Mouse (Mus musculus) neural tube, embryonic 11.5 days (tissue): Measurements from ENCODE around the gene Gm26920. TPM values are rescaled to one million over a fixed set of nuclear protein-coding genes. Genes with fewer than 3 reads are reported as not detected.
A peak's percentile ranks its signal among the peaks of the same experiment; 100 is the strongest.

ENCODE experiments used
- ATAC-seq: fragments of 200-750 bp; cut with Nextera tagmentation; 2 replicates; pipeline ENCODE4 v1.8.0; 2017; ENCODE audit warnings: moderate number of reproducible peaks, mild to moderate bottlenecking, moderate TSS enrichment, moderate library complexity; ENCODE audit not compliant: insufficient read depth, low FRiP score, low TSS enrichment
- DNase-seq: peaks from one replicate; pipeline ENCODE4 v3.0.0-alpha.2; 2015; ENCODE audit warnings: low spot score
- H3K27ac ChIP-seq: fragments of 300-500 bp; sonication (generic); 2 replicates; pipeline ENCODE4 v1.5.1; 2014; ENCODE audit warnings: low read depth, mild to moderate bottlenecking, low read length
- H3K27me3 ChIP-seq: fragments of 300-500 bp; sonication (generic); 2 replicates; pipeline ENCODE4 v1.6.1; 2014; ENCODE audit warnings: mild to moderate bottlenecking, low read length, mixed read lengths; ENCODE audit not compliant: control insufficient read depth, insufficient read depth
- H3K36me3 ChIP-seq: fragments of 300-500 bp; sonication (generic); 2 replicates; pipeline ENCODE4 v1.6.1; 2014; ENCODE audit warnings: mild to moderate bottlenecking, low read length, moderate library complexity, mixed read lengths; ENCODE audit not compliant: control insufficient read depth, insufficient read depth
- H3K4me1 ChIP-seq: fragments of 300-500 bp; sonication (generic); 2 replicates; pipeline ENCODE4 v1.6.1; 2014; ENCODE audit warnings: low read length, mixed read lengths; ENCODE audit not compliant: control insufficient read depth, insufficient read depth
- H3K4me2 ChIP-seq: fragments of 300-500 bp; sonication (generic); 2 replicates; pipeline ENCODE4 v1.6.1; 2014; ENCODE audit warnings: low read depth, mild to moderate bottlenecking, moderate library complexity
- H3K4me3 ChIP-seq: fragments of 300-500 bp; sonication (generic); 2 replicates; pipeline ENCODE4 v1.5.1; 2014; ENCODE audit warnings: low read depth, low read length
- H3K9ac ChIP-seq: fragments of 300-500 bp; sonication (generic); 2 replicates; pipeline ENCODE4 v1.6.1; 2014; ENCODE audit warnings: mild to moderate bottlenecking, low read length
- H3K9me3 ChIP-seq: fragments of 300-500 bp; sonication (generic); 2 replicates; pipeline ENCODE4 v1.6.1; 2016; ENCODE audit warnings: low read length; ENCODE audit not compliant: control insufficient read depth
- whole genome bisulfite sequencing: fragments of 180-500 bp; shearing (Covaris S2); extraction: QIAGEN DNeasy Blood & Tissue Kit; methylation state at CpG from one replicate; pipeline ENCODE4 v1.1.7; 2014; 5-methylcytosine and 5-hydroxymethylcytosine counted together
- polyA plus RNA-seq: library from polyadenylated mRNA; unstranded; fragments of >200 nt; fragmentation: Nextera tagmentation; extraction: Ambion mirVana; gene quantifications from 2 replicates; pipeline ENCODE4 v1.2.1, GENCODE M21; 2014

Gm26920 gene
- polyA plus RNA-seq, 1 experiment from 2014 or later, result 1.7 TPM

DNA sequence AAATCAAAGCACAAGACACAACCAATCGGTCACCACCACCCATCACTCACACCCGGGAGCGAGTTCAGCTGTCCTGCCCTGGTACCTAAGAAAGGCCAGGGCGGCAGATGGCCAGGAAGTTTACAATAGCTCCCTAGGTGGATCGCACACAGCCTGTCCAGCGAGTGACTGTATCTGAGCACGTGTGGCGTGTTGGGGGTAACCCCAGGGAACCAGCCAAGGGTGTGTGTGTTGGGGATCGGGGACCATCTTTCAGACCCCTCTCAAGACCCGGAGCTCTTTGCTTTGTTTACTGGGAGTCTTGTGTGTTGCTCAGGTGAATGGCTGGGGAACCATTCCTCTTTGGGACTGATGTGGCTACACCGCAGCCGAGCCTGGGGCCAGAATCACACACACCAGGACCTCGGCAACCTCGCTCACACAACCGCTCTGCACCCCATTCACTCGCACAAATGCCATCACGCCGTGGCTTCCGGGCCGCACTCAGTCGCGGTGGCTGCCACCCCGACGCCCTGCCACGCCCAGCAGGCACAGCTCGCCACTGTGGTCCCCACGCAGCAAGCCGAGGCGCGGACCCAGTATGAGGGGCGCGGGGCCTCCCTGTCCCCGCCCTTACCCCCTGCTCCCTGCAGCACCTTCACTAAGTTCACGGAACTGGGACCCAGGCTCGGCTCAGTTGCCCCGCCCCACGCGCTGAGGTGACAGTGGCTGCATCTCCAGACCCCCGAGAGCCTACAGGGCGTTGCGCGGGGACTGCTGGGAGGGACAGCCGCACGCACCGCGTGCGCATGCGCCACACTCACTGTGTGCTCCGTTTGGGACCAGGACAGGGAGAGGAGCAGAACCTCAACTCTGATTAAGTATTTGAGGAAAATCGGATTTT, 17.8 kb downstream of the Gm26920 start, which contains the start of gene Zfp82:
Zfp82 (minus strand) TSS at position 755 of the 883 bp plus-strand sequence.
- no peaks in the 10 kb centered on the region for H3K36me3 ChIP-seq
- H3K27me3 ChIP-seq, result no peaks in the 10 kb centered on the region
- WGBS, result under 1% methylated on average over 50 of the region's 50 CpGs
- peak within 1 kb of the TSS; percentile 90 for H3K4me2 ChIP-seq
- H3K4me3 ChIP-seq, result peak within 1 kb of the TSS; percentile 76
- ATAC-seq (peak; percentile 92), DNase-seq (peak; percentile 91)
- peak within 1 kb of the TSS; percentile 67; the same call in 1 of the 2 replicates for H3K27ac ChIP-seq
- peaks cover 2% of the 10 kb centered on the region; the same call in 1 of the 2 replicates for H3K4me1 ChIP-seq
- H3K9ac ChIP-seq, result peak within 1 kb of the TSS; percentile 79
- no peaks in the 10 kb centered on the region for H3K9me3 ChIP-seq

DNA sequence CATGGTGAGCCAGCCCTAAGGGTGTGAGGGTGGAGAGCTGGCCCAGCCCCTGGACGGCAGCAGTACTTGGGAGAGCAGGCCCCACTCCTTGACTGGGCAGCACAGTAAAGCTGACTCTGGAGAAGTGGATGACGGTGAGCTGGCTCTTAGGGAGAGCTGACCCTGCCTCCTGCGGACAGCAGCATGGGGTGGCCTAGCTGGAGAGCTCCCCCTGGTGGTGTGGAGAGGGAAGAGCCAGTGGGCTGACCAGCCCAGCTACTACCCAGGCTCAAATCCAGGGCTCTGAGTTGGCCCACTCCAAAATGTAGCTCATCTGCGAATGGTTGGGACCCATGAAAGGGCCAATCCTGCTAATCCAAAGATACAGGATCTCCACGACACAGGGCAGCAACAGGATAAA, 25.6 kb downstream of the Gm26920 start:
- Histone ChIP-seq H3K27ac (no peak overlapping the region), H3K9ac (no peak overlapping the region), H3K4me3 (no peak overlapping the region), H3K9me3 (no peaks in the 10 kb centered on the region), H3K4me2 (no peak overlapping the region), H3K27me3 (no peaks in the 10 kb centered on the region), H3K4me1 (no peaks in the 10 kb centered on the region), H3K36me3 (peaks cover 4% of the 10 kb centered on the region; the same call in 1 of the 2 replicates)
- 83% methylated on average over 5 of the region's 5 CpGs for WGBS
- no peak for DNase-seq
- ATAC-seq, result no peak

DNA sequence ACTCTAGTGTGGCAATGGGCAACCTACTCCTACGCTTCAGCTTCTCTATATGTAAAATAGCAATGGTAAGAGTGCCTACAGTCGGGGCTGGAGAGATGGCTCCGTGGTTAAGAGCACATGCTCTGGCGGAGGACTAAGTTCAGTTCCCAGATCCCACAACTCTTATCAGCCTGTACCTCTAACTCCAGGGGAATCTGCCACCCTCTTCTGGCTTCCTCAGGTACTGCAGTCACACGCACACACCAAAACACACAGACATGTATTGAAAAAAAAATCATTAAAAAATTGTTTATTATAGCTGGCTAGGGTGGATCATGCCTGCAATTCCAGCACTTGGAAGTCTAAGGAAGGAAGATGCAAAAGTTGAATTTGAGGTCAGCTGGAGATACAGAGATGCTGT, 27.7 kb downstream of the Gm26920 start:
- 93% methylated on average over 5 of the region's 5 CpGs for WGBS
- Histone ChIP-seq H3K36me3 (peaks cover 7% of the 10 kb centered on the region; the same call in 1 of the 2 replicates), H3K27me3 (no peaks in the 10 kb centered on the region), H3K4me1 (no peaks in the 10 kb centered on the region), H3K9ac (no peak overlapping the region), H3K4me3 (no peak overlapping the region), H3K4me2 (no peak overlapping the region), H3K9me3 (no peaks in the 10 kb centered on the region), H3K27ac (no peak overlapping the region)
- peak; percentile 40 for DNase-seq
- ATAC-seq, result no peak

DNA sequence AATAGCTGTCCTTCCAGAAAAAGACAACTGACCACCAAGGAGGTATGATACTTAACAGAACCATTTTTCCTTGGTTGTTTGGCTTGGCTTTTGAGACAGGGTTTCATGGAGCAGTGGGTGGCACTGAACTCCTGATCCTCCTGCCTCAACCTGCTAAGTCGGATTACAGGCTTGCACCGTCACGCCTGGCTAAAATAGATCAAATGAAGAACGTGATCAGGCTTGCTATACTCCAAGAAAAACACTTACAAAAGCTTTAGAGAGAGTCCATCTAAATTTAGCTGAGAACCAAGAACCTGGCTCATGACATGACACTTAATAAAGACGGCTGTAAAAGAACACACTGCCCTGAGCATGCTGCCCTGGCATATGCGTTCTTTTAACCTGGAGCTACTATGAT, 29.9 kb downstream of the Gm26920 start:
- Histone ChIP-seq H3K27ac (no peak overlapping the region), H3K4me2 (no peak overlapping the region), H3K4me1 (no peaks in the 10 kb centered on the region), H3K9me3 (no peaks in the 10 kb centered on the region), H3K36me3 (peaks cover 11% of the 10 kb centered on the region), H3K4me3 (no peak overlapping the region), H3K27me3 (no peaks in the 10 kb centered on the region), H3K9ac (no peak overlapping the region)
- DNase-seq (no peak), ATAC-seq (no peak)
- 88% methylated on average over 6 of the region's 6 CpGs for WGBS

DNA sequence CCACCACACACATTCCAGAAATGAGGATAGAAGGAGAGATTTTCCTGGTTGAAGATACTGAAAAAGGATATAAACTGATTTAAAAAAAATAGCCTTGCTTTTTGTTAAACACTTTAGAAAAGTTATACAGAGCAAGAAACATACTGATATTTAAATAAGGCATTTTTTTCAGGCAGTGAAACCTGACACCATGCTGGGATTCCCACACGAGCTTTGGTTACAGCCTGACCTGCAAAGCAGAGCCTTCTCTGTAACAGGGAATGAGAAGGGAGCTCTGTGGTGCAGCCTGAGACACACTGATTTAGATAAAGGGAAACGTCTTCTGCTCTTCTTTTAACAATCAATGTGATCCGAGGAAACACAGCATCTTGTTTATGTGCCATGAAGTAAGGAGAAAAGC, 36.6 kb downstream of the Gm26920 start:
- no peak for DNase-seq
- H3K4me1 ChIP-seq, result no peaks in the 10 kb centered on the region
- no peak overlapping the region for H3K27ac ChIP-seq
- ATAC-seq, result no peak
- no peaks in the 10 kb centered on the region for H3K9me3 ChIP-seq
- H3K36me3 ChIP-seq, result peaks cover 4% of the 10 kb centered on the region
- WGBS, result 8% methylated on average over 3 of the region's 3 CpGs
- H3K4me3 ChIP-seq, result no peak overlapping the region
- H3K4me2 ChIP-seq, result no peak overlapping the region
- no peak overlapping the region for H3K9ac ChIP-seq
- no peaks in the 10 kb centered on the region for H3K27me3 ChIP-seq

DNA sequence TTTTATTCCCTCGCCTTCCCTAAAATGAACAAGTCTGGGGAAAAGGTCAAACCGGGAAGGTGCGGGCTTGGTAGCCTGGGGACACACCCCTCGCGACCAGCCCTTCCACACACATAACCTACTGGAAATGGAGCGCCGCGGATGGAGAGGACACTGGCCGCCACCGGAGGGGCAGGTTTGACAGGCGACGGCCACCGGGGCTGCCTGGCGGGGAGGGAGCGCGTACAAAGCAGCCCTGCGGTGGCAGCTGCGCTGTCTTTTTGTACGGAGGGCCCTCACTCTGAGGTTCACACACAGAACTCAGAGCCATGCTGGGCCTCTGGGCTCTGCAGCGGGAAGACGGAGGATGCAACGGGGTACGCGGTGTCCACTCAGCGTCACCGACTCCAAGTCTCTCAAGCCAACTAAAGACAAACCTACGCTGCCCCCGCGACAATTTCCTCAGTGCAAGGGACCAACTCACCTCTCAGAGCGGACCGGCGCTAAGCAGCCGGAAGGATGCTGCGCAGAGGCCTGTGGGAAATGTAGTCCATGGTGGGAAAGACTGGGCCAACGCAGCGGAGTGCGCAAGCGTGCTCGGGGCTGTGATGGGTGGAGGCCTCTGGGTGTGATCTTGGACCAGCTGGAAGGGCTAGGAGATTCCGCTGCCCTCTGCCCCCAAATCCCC, 39.2 kb downstream of the Gm26920 start, which contains the start of gene Zfp14:
Zfp14 (minus strand) TSS at position 499 of the 667 bp plus-strand sequence.
- no peaks in the 10 kb centered on the region for H3K36me3 ChIP-seq
- H3K9me3 ChIP-seq, result no peaks in the 10 kb centered on the region
- peak within 1 kb of the TSS; percentile 70 for H3K9ac ChIP-seq
- peak; percentile 99 for ATAC-seq
- no peaks in the 10 kb centered on the region for H3K27me3 ChIP-seq
- peak within 1 kb of the TSS; percentile 81 for H3K27ac ChIP-seq
- H3K4me2 ChIP-seq, result peak within 1 kb of the TSS; percentile 81
- H3K4me3 ChIP-seq, result peak within 1 kb of the TSS; percentile 66
- no peaks in the 10 kb centered on the region for H3K4me1 ChIP-seq
- peak; percentile 91 for DNase-seq
- whole genome bisulfite sequencing, result under 1% methylated on average over 40 of the region's 40 CpGs

DNA sequence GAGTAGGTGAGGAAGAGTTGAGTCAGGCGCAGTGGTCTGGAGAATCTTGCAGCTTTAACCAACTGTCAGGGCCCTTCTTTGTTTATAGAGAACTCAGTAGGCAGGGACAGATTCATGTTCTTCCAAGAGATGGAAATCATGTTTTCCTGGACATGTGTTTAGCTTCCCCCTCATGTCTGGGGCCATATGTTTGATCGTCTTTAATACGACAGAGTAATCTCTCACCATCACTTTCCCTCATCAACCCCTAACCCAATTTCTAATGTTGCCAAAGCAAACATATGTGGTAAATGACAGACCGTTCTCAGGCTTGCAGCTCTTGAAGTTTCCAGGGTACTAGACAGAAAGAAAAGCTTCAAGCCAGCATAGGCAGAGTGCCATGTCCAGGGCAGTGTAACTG, 42.1 kb downstream of the Gm26920 start:
- no peaks in the 10 kb centered on the region for H3K36me3 ChIP-seq
- no peak overlapping the region for H3K4me3 ChIP-seq
- no peak overlapping the region for H3K4me2 ChIP-seq
- no peak overlapping the region for H3K9ac ChIP-seq
- H3K27me3 ChIP-seq, result no peaks in the 10 kb centered on the region
- ATAC-seq, result no peak
- H3K27ac ChIP-seq, result no peak overlapping the region
- no peaks in the 10 kb centered on the region for H3K9me3 ChIP-seq
- no peak for DNase-seq
- 95% methylated on average over 4 of the region's 4 CpGs for WGBS
- H3K4me1 ChIP-seq, result no peaks in the 10 kb centered on the region

DNA sequence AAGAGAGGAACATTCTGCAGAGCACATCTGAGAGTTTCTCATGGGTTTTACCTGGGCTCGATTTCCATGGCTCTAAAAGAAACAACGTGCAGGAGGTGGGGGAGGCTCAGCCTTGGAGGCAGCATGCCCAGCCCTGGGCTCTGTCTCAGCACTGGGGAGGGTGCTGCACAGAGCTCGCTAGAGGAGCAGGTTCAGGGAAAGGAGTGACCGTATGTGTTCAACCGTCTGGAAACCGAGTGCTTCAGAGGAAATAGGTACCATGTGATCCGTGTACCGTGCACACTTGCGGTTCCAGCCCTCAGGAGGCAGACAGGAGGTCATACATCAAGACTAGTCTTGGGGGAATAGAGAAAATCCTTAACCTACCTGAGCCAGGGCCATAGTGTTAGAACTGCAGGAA, 45.9 kb downstream of the Gm26920 start:
- ATAC-seq, result no peak
- WGBS, result 58% methylated on average over 9 of the region's 9 CpGs

More for the DNA sequence above, 45.9 kb downstream of the Gm26920 start:
- Histone ChIP-seq H3K4me2 (no peak overlapping the region), H3K36me3 (no peaks in the 10 kb centered on the region), H3K27ac (no peak overlapping the region), H3K9ac (no peak overlapping the region), H3K4me3 (no peak overlapping the region), H3K9me3 (no peaks in the 10 kb centered on the region), H3K4me1 (no peaks in the 10 kb centered on the region), H3K27me3 (no peaks in the 10 kb centered on the region)
- no peak for DNase-seq
